Mouse (Mus musculus): Measurements from ENCODE around the gene Larp7. TPM values are rescaled to one million over a fixed set of nuclear protein-coding genes. Genes with fewer than 3 reads are reported as not detected.

Gene Larp7
- polyA plus RNA-seq, 1 experiment, result 14.3 TPM

DNA sequence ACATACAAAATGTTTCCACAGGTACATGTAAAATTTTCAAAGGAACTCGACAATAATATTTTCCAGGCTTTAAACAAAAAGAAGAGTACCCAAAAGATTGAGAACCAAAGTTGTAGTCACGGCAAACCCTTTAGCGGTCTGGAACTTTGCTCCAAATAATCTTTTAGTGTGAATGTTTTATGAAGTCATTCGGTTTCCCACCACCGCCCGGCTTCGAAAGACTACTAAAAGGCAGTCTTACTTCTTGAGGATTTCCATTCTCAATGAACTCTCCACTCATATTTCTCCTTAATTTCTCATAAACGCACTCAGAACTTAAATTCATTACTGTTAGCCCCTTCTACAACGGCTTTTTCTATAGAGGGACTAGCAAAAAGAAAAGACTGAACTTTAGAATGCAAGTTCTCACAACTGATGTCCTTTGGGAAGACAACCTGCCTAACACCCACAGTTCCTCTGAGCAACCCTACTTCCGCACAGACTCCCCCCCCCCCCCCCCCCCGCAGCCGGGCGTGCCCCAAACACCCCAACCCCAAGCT is 646 bp downstream of the Larp7 start:
- 3% methylated on average over 11 of the region's 13 CpGs for WGBS
- TF ChIP-seq POLR2A (IDR thresholded peaks at IDR 0.05; ENCODE audit: borderline replicate concordance, insufficient read depth, low read length) (no peak), CTCF (IDR thresholded peaks at IDR 0.05; ENCODE audit: borderline replicate concordance, insufficient read depth, low read depth, low read length) (no peak)

GRCm38 (mm10) chr3:127547882-127548281 is 5.3 kb downstream of the Larp7 start:
- Histone ChIP-seq H3K4me3 (replicated peaks; ENCODE audit: insufficient read depth, low read depth, low read length) (no peak overlapping the region), H3K4me1 (ENCODE audit: control insufficient read depth, insufficient read depth, low read length) (no peaks in the 10 kb centered on the region), H3K27me3 (ENCODE audit: control insufficient read depth, insufficient read depth, low read length) (no peaks in the 10 kb centered on the region), H3K27ac (ENCODE audit: insufficient read depth, low read length) (no peak overlapping the region)
- TF ChIP-seq POLR2A (IDR thresholded peaks at IDR 0.05; ENCODE audit: borderline replicate concordance, insufficient read depth, low read length) (no peak), CTCF (IDR thresholded peaks at IDR 0.05; ENCODE audit: borderline replicate concordance, insufficient read depth, low read depth, low read length) (no peak; the same call in 1 of the 2 replicates)
- peak in 1 of 2 experiments; percentile 9 for DNase-seq
- WGBS, result 39% methylated on average over 5 of the region's 5 CpGs

More for the DNA sequence above, 646 bp downstream of the Larp7 start:
- Histone ChIP-seq H3K4me1 (ENCODE audit: control insufficient read depth, insufficient read depth, low read length) (no peaks in the 10 kb centered on the region; the same call in 1 of the 2 replicates), H3K4me3 (replicated peaks; ENCODE audit: insufficient read depth, low read depth, low read length) (peak overlapping the region; percentile 82), H3K27ac (ENCODE audit: insufficient read depth, low read length) (no peak overlapping the region), H3K27me3 (ENCODE audit: control insufficient read depth, insufficient read depth, low read length) (no peaks in the 10 kb centered on the region)
- no peak for DNase-seq

DNA sequence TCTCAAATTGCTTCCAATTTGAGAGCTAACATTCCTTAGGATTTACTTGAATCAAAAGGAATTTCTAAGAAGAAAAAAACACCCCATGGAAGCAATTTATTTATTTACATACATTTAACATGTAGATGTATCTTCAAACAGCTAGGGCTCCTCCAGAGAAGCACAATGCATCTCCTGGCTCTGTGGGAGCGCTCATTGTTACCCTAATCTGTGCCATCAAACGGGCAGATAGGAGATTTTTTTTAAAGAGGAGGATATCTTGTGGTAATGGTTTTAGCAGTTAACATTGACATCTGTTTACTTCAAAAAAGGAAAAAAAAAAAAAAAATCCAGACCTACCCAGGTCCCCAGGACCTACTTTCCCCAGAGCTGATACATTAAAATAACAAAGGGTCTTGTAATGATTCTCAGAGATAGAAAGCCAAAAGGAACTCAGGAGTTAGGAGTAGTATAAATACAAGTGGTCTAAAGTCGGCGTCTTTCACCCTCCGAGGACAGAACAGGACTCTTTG is 8.5 kb downstream of the Larp7 start:
- H3K27ac ChIP-seq (ENCODE audit: insufficient read depth, low read length), result no peak overlapping the region
- TF ChIP-seq POLR2A (IDR thresholded peaks at IDR 0.05; ENCODE audit: borderline replicate concordance, insufficient read depth, low read length) (no peak), CTCF (IDR thresholded peaks at IDR 0.05; ENCODE audit: borderline replicate concordance, insufficient read depth, low read depth, low read length) (no peak)
- WGBS, result 29% methylated on average over 5 of the region's 5 CpGs

GRCm38 (mm10) chr3:127543976-127544375 is 9.2 kb downstream of the Larp7 start:
- Histone ChIP-seq H3K4me3 (replicated peaks; ENCODE audit: insufficient read depth, low read depth, low read length) (no peak overlapping the region), H3K27ac (ENCODE audit: insufficient read depth, low read length) (no peak overlapping the region), H3K27me3 (ENCODE audit: control insufficient read depth, insufficient read depth, low read length) (no peaks in the 10 kb centered on the region), H3K4me1 (ENCODE audit: control insufficient read depth, insufficient read depth, low read length) (no peaks in the 10 kb centered on the region)
- DNase-seq, result no peak
- WGBS, result 83% methylated on average over 4 of the region's 4 CpGs
- TF ChIP-seq POLR2A (IDR thresholded peaks at IDR 0.05; ENCODE audit: borderline replicate concordance, insufficient read depth, low read length) (no peak), CTCF (IDR thresholded peaks at IDR 0.05; ENCODE audit: borderline replicate concordance, insufficient read depth, low read depth, low read length) (no peak)

More for the DNA sequence above, 8.5 kb downstream of the Larp7 start:
- Histone ChIP-seq H3K4me3 (replicated peaks; ENCODE audit: insufficient read depth, low read depth, low read length) (no peak overlapping the region), H3K4me1 (ENCODE audit: control insufficient read depth, insufficient read depth, low read length) (no peaks in the 10 kb centered on the region), H3K27me3 (ENCODE audit: control insufficient read depth, insufficient read depth, low read length) (no peaks in the 10 kb centered on the region)
- no peak for DNase-seq

- Histone ChIP-seq H3K4me3 (replicated peaks; ENCODE audit: insufficient read depth, low read depth, low read length) (no peak overlapping the region), H3K27me3 (ENCODE audit: control insufficient read depth, insufficient read depth, low read length) (no peaks in the 10 kb centered on the region), H3K4me1 (ENCODE audit: control insufficient read depth, insufficient read depth, low read length) (no peaks in the 10 kb centered on the region), H3K27ac (ENCODE audit: insufficient read depth, low read length) (no peak overlapping the region)
- DNase-seq, result no peak
- no peak for TF ChIP-seq POLR2A (IDR thresholded peaks at IDR 0.05; ENCODE audit: borderline replicate concordance, insufficient read depth, low read length)
- TF ChIP-seq CTCF (IDR thresholded peaks at IDR 0.05; ENCODE audit: borderline replicate concordance, insufficient read depth, low read depth, low read length), result no peak
- 75% methylated on average over 6 of the region's 6 CpGs for WGBS
Measured at GRCm38 (mm10) chr3:127539193-127539592, 14.0 kb downstream of the Larp7 start.

GRCm38 (mm10) chr3:127530293-127530692 is 22.9 kb downstream of the Larp7 start:
- TF ChIP-seq POLR2A (IDR thresholded peaks at IDR 0.05; ENCODE audit: borderline replicate concordance, insufficient read depth, low read length) (no peak), CTCF (IDR thresholded peaks at IDR 0.05; ENCODE audit: borderline replicate concordance, insufficient read depth, low read depth, low read length) (no peak)
- WGBS, result 18% methylated on average over 4 of the region's 4 CpGs
- Histone ChIP-seq H3K27ac (ENCODE audit: insufficient read depth, low read length) (no peak overlapping the region), H3K27me3 (ENCODE audit: control insufficient read depth, insufficient read depth, low read length) (no peaks in the 10 kb centered on the region), H3K4me3 (replicated peaks; ENCODE audit: insufficient read depth, low read depth, low read length) (no peak overlapping the region), H3K4me1 (ENCODE audit: control insufficient read depth, insufficient read depth, low read length) (0 out of 2 replicates have a peak, but pooled peaks cover 3% of the 10 kb centered on the region)
- no peak for DNase-seq

- no peak for TF ChIP-seq CTCF (IDR thresholded peaks at IDR 0.05; ENCODE audit: borderline replicate concordance, insufficient read depth, low read depth, low read length)
- no peak for TF ChIP-seq POLR2A (IDR thresholded peaks at IDR 0.05; ENCODE audit: borderline replicate concordance, insufficient read depth, low read length)
- Histone ChIP-seq H3K27me3 (ENCODE audit: control insufficient read depth, insufficient read depth, low read length) (no peaks in the 10 kb centered on the region), H3K4me3 (replicated peaks; ENCODE audit: insufficient read depth, low read depth, low read length) (no peak overlapping the region), H3K4me1 (ENCODE audit: control insufficient read depth, insufficient read depth, low read length) (0 out of 2 replicates have a peak, but pooled peaks cover 3% of the 10 kb centered on the region), H3K27ac (ENCODE audit: insufficient read depth, low read length) (no peak overlapping the region)
- WGBS, result 85% methylated on average over 4 of the region's 4 CpGs
- DNase-seq, result no peak
Measured at GRCm38 (mm10) chr3:127529824-127530223, 23.3 kb downstream of the Larp7 start.

DNA sequence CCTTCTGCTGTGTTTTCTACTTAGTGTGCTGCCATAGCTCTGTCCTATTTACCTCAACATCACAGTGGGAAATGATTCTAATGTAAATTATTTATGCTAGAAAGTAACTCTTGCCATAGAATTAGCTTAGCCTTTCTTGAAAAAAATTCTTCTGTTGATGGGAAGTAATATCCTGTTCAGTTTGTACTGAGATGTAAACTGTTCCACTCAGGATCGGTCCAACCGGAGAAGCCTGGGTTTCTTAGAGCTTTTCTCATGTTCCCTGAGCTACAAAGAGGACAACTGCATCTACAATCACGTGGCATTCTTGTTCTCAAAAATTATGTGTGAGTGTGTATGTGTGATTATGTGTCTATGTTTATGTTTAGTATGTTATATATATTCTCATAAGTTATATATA is 23.9 kb downstream of the Larp7 start:
- no peak for DNase-seq
- WGBS, result 84% methylated on average over 3 of the region's 3 CpGs
- 0 out of 2 replicates have a peak, but pooled peaks cover 3% of the 10 kb centered on the region for H3K4me1 ChIP-seq (ENCODE audit: control insufficient read depth, insufficient read depth, low read length)
- TF ChIP-seq CTCF (IDR thresholded peaks at IDR 0.05; ENCODE audit: borderline replicate concordance, insufficient read depth, low read depth, low read length) (no peak), POLR2A (IDR thresholded peaks at IDR 0.05; ENCODE audit: borderline replicate concordance, insufficient read depth, low read length) (no peak)
- no peak overlapping the region for H3K4me3 ChIP-seq (replicated peaks; ENCODE audit: insufficient read depth, low read depth, low read length)
- H3K27me3 ChIP-seq (ENCODE audit: control insufficient read depth, insufficient read depth, low read length), result no peaks in the 10 kb centered on the region
- no peak overlapping the region for H3K27ac ChIP-seq (ENCODE audit: insufficient read depth, low read length)

Data from cerebellum, adult 2 months (tissue).